Mouse (Mus musculus): ENCODE measurements around the gene Cfap65.
A peak's percentile ranks its signal among the peaks of the same experiment; 100 is the strongest.

Cfap65 gene

DNA sequence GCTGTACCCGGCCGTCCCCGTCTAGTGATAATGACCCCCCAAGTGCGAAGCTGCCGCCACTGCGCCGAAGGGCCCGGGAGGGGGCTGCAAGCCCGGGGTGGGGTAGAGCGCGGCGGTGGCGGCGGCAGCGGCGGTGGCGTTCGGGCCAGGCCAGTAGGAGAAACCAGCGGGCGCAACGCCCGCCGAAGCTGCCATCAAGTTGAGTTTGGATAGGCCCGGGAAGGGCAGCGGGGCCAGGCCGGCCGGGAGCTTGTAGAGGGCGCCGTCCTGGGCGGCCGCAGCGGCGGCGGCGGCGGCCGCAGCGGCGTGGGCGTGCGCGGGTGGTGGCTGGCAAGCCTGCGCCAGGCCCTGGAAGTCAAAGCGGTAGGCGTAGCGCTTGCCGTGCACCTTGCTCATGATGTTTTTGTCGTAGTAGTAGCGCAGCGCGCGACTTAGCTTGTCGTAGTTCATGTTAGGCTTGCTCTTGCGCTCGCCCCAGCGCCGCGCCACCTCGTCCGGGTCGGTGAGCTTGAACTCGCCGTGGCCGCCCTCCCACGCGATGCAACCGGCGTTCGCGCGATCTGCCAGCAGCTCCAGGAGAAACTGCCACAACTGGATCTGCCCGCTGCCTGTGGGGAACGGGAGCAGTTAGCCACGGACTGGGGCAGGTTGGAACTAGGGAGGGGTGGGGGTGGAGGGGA is 53.2 kb downstream of the Cfap65 start:
- DNase-seq, result peak; percentile 17 to 46

DNA sequence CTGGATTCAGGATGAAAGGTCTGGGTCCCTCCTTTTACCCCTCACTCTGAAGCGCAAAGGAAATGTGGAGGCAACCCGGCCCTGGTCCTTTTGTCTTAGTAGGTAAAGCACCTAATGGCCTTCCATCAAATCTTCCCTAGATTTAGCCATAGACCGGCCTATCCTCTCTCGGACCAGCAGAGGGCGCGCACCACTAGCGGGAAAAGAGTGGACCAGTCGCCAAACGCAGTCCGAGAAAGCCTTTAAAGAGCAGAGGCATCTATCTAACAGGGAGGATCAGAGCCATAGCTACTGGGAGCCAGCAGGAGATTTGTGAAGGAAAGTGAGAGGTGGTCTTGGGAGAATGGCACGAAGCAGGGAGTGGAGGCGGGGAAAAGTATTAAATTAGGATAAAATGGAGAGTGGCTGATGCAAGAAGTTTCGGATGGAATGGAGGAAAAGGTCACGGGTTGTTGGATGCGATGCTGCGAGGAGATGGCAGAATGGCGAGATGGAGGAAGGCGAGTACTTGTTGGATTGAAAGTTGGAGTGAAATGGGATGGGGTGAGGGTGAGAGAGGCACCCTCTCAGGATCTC is 54.5 kb downstream of the Cfap65 start:
- DNase-seq, result peak; percentile 83 to 88

DNA sequence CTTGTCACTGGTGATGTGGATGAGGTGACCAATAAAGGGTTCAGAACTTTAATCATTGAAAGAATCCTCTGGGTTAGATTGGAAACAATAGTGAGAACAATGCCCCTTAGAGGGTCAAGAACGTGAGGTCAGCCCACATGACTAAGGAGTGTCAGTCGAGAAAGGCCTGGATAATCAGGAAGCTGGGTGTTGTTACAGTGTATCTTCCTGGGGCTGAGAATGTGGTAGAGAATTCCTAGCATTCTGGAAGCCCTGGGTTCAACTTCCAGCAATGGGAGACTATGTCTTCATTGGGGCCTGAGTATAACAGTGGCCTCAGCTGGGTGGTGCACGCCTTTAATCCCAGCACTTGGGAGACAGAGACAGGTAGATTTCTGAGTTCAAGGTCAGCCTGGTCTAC is 58.2 kb downstream of the Cfap65 start:
- DNase-seq, result no peak

DNA sequence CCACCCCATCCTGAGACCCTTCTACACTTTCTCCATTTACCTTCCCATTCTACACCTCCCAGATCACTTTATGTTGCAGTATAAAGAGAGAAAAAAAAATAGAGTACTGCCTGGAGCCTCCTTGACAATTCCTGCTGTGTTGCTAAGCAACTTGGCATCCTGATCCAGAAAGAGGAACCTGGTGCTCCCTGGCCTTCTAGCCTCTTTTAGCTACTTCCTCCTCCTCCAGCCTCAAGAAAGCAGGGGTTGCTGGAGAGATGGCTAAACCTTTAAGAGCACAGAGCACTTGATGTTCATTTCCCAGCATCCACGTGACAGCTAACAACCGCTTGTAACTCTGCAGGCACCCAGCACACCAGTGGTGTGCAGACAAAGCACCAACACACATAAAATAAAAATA is 63.2 kb downstream of the Cfap65 start:
- no peak for DNase-seq

- no peak for DNase-seq
Measured at GRCm38 (mm10) chr1:74861783-74862182, 73.6 kb downstream of the Cfap65 start.

- DNase-seq, result peak in 1 of 2 experiments; percentile 23
Measured at GRCm38 (mm10) chr1:74859223-74859984, 76.0 kb downstream of the Cfap65 start.

- DNase-seq, result no peak
Measured at GRCm38 (mm10) chr1:74858805-74859204, 76.6 kb downstream of the Cfap65 start.

GRCm38 (mm10) chr1:74858171-74858719 is 77.2 kb downstream of the Cfap65 start:
- peak; percentile 96 to 99 for DNase-seq

DNA sequence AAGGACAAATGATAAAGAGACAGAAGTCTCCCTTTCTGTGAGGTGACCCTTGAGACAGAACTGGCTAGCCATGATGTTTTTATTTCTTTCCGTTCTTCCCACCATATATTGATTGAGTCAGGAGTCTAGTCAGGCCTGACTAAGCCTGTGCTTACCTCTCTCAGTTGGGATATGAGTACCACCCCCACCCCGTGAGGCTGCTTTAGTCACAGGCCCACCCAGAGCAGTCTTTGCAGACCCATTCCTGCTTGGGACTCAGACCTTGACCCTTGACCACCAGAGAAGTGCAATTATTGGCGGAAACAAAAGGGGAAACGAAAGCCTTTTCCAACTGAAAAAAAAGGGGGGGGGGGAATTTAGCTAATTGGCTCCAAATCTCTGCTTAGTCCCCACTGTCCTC is 77.7 kb downstream of the Cfap65 start:
- peak; percentile 23 to 39 for DNase-seq

DNA sequence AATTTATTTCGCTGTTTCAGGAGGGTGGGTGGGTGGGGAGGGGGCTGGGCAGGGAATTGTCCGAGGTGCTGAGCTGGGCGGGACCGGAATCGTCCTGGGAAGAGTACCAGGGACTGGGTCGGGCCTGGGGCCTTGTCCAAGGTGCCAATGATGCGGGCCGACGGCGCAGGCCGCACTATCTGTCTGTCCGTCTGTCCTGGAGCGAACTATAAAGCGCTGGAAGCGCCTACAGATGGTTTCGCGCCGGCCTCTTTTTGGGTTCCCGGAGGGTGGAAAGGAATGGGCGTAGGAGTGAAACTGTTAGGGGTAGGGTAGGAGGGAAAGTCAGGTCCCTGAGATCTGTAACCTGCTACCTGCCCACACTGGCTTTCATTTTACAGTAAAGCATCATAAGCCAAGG is 78.2 kb downstream of the Cfap65 start:
- DNase-seq, result peak; percentile 20 to 46

DNA sequence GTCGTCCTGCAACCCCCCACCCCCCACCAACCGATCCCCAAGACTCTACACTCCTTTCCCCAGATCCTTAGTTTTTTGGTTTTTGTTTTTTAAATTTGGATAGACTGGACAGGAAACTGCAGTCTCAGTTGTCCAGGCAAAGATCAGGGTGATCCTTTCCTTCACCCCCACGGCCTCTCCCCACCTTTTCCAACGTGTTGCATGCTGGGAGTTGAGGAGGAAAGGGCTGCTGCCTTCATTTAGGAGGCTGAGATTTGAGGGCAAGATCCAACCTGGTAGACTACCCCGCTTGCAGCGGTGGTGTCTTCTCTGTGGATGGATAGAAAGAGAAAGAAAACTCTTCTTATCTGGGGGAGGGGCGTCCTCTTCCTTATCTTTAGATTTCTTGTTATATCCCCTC is 78.6 kb downstream of the Cfap65 start:
- peak; percentile 41 to 64 for DNase-seq

DNA sequence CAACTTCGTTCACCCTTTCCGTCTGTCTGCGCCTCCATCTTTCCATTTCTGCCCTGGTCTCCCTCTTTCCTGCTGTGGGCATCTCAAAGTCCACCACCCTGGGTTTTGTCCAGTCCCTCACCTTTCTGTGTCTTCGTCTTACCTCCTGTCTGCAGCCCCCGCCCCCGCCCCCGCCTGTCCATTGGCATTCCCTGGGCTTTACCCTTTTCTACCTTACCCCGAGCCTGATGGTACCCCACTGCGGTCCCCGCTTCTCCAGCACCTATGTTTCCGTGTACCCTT is 79.0 kb downstream of the Cfap65 start:
- peak; percentile 13 to 28 for DNase-seq

GRCm38 (mm10) chr1:74855651-74856438 is 79.6 kb downstream of the Cfap65 start:
- DNase-seq, result peak; percentile 46 to 64

DNA sequence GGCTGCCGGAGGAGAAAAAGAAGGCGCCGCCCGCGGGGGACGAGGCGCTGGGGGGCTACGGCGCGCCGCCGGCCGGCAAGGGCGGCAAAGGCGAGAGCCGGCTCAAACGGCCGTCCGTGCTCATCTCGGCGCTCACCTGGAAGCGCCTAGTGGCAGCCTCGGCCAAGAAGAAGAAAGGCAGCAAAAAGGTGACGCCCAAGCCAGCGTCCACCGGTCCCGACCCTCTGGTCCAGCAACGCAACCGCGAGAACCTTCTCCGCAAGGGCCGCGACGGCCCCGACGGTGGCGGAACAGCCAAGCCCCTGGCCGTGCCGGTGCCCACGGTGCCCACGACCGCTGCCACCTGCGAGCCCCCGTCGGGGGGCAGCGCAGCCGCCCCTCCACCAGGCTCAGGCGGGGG is 80.2 kb downstream of the Cfap65 start:
- peak in 1 of 2 experiments; percentile 40 for DNase-seq

- peak; percentile 95 to 96 for DNase-seq
Measured at GRCm38 (mm10) chr1:74854306-74855056, 80.9 kb downstream of the Cfap65 start, which contains the start of gene Cdk5r2. Cdk5r2 (plus strand) TSS chr1:74854934.
